Mouse (Mus musculus) intestine, postnatal 0 days (tissue): ENCODE results near the gene Cpsf6. TPM values are rescaled to one million over a fixed set of nuclear protein-coding genes. Genes with fewer than 3 reads are reported as not detected.
A peak's percentile ranks its signal among the peaks of the same experiment; 100 is the strongest.

ENCODE experiments used
- ATAC-seq: fragments of 200-750 bp; cut with Nextera tagmentation; 2 replicates; pipeline ENCODE4 v1.8.0; 2017; ENCODE audit warnings: mild to moderate bottlenecking, moderate TSS enrichment, moderate library complexity
- H3K27ac ChIP-seq: fragments of 300-500 bp; sonication (generic); 2 replicates; pipeline ENCODE4 v1.5.1; 2014; ENCODE audit warnings: mild to moderate bottlenecking, low read depth, low read length, moderate library complexity
- H3K27me3 ChIP-seq: fragments of 300-500 bp; sonication (generic); replicated peaks from 2 replicates; pipeline ENCODE4 v1.6.1; 2014; ENCODE audit warnings: low read length, mixed read lengths; ENCODE audit not compliant: control insufficient read depth, insufficient read depth
- H3K36me3 ChIP-seq: fragments of 300-500 bp; sonication (generic); 2 replicates; pipeline ENCODE4 v1.6.1; 2014; ENCODE audit warnings: mild to moderate bottlenecking, moderate library complexity; ENCODE audit not compliant: control insufficient read depth, insufficient read depth
- H3K4me1 ChIP-seq: fragments of 300-500 bp; sonication (generic); replicated peaks from 2 replicates; pipeline ENCODE4 v1.6.1; 2014; ENCODE audit warnings: antibody characterized with exemption, low read length, mixed read lengths; ENCODE audit not compliant: control insufficient read depth, insufficient read depth
- H3K4me2 ChIP-seq: fragments of 300-500 bp; sonication (generic); replicated peaks from 2 replicates; pipeline ENCODE4 v1.6.1; 2014; ENCODE audit warnings: low read depth, mild to moderate bottlenecking, moderate library complexity
- H3K4me3 ChIP-seq: fragments of 300-500 bp; sonication (generic); 2 replicates; pipeline ENCODE4 v1.5.1; 2014; ENCODE audit warnings: low read depth, low read length
- H3K9ac ChIP-seq: fragments of 300-500 bp; sonication (generic); 2 replicates; pipeline ENCODE4 v1.6.1; 2014; ENCODE audit warnings: mild to moderate bottlenecking, low read depth, low read length
- H3K9me3 ChIP-seq: fragments of 300-500 bp; sonication (generic); 2 replicates; pipeline ENCODE4 v1.6.1; 2016; ENCODE audit warnings: mixed run types; ENCODE audit not compliant: control insufficient read depth
- CTCF ChIP-seq: sonication (generic); IDR thresholded peaks from 2 replicates; pipeline ENCODE4 v1.5.1; 2016; ENCODE audit warnings: low read depth, mild to moderate bottlenecking, control low read depth, antibody characterized with exemption, moderate library complexity
- WGBS: fragments of 180-500 bp; shearing (Covaris S2); extraction: QIAGEN DNeasy Blood & Tissue Kit; methylation state at CpG from one replicate; pipeline ENCODE4 v1.1.7; 2014; 5-methylcytosine and 5-hydroxymethylcytosine counted together
- polyA plus RNA-seq: library from polyadenylated mRNA; unstranded; fragments of >200 nt; fragmentation: Nextera tagmentation; extraction: Ambion mirVana; gene quantifications from 2 replicates; pipeline ENCODE4 v1.2.1, GENCODE M21; 2015

The Cpsf6 gene
- polyA plus RNA-seq, 1 experiment from 2014 or later, result 41.2 TPM

GRCm38 (mm10) chr10:117399839-117400238 lies 20.0 kb upstream of the Cpsf6 start:
- Histone ChIP-seq H3K27me3 (no peaks in the 10 kb centered on the region), H3K27ac (no peak overlapping the region), H3K9ac (no peak overlapping the region), H3K9me3 (no peaks in the 10 kb centered on the region), H3K4me2 (no peak overlapping the region), H3K4me1 (no peaks in the 10 kb centered on the region), H3K4me3 (no peak overlapping the region), H3K36me3 (no peaks in the 10 kb centered on the region)
- WGBS, result 89% methylated on average over 3 of the region's 3 CpGs
- no peak for ATAC-seq
- TF ChIP-seq CTCF, result no peak

GRCm38 (mm10) chr10:117399196-117399595 lies 19.4 kb upstream of the Cpsf6 start:
- Histone ChIP-seq H3K36me3 (no peaks in the 10 kb centered on the region), H3K9ac (no peak overlapping the region), H3K27me3 (no peaks in the 10 kb centered on the region), H3K27ac (no peak overlapping the region), H3K4me2 (no peak overlapping the region), H3K9me3 (no peaks in the 10 kb centered on the region), H3K4me1 (no peaks in the 10 kb centered on the region), H3K4me3 (no peak overlapping the region)
- no peak for TF ChIP-seq CTCF
- ATAC-seq, result no peak
- 69% methylated on average over 2 of the region's 2 CpGs for WGBS

- H3K4me3 ChIP-seq, result no peak overlapping the region
- no peak overlapping the region for H3K27ac ChIP-seq
- TF ChIP-seq CTCF, result no peak
- no peak overlapping the region for H3K4me2 ChIP-seq
- H3K9me3 ChIP-seq, result no peaks in the 10 kb centered on the region
- no peaks in the 10 kb centered on the region for H3K27me3 ChIP-seq
- no peaks in the 10 kb centered on the region for H3K36me3 ChIP-seq
- no peak overlapping the region for H3K9ac ChIP-seq
- WGBS, result 74% methylated on average over 18 of the region's 18 CpGs
- no peak for ATAC-seq
- no peaks in the 10 kb centered on the region for H3K4me1 ChIP-seq
These were observed 18.4 kb upstream of the Cpsf6 start for GRCm38 (mm10) chr10:117398044-117398780.

- Histone ChIP-seq H3K9ac (no peak overlapping the region), H3K36me3 (no peaks in the 10 kb centered on the region), H3K27ac (no peak overlapping the region), H3K9me3 (no peaks in the 10 kb centered on the region), H3K4me1 (no peaks in the 10 kb centered on the region), H3K27me3 (no peaks in the 10 kb centered on the region), H3K4me3 (no peak overlapping the region), H3K4me2 (peak overlapping the region; percentile 43)
- WGBS, result 51% methylated on average over 9 of the region's 10 CpGs
- no peak for ATAC-seq
- no peak for TF ChIP-seq CTCF
These were observed 17.4 kb upstream of the Cpsf6 start for GRCm38 (mm10) chr10:117397106-117397625.

GRCm38 (mm10) chr10:117396386-117397048 lies 16.7 kb upstream of the Cpsf6 start:
- Histone ChIP-seq H3K9me3 (no peaks in the 10 kb centered on the region), H3K36me3 (no peaks in the 10 kb centered on the region), H3K4me3 (no peak overlapping the region), H3K27ac (no peak overlapping the region), H3K27me3 (no peaks in the 10 kb centered on the region), H3K4me1 (no peaks in the 10 kb centered on the region), H3K9ac (no peak overlapping the region), H3K4me2 (peak overlapping the region; percentile 43)
- TF ChIP-seq CTCF, result no peak
- WGBS, result 41% methylated on average over 18 of the region's 18 CpGs
- no peak for ATAC-seq

GRCm38 (mm10) chr10:117395801-117396200 lies 16.0 kb upstream of the Cpsf6 start:
- Histone ChIP-seq H3K9ac (no peak overlapping the region), H3K36me3 (no peaks in the 10 kb centered on the region), H3K4me3 (no peak overlapping the region), H3K27ac (no peak overlapping the region), H3K27me3 (no peaks in the 10 kb centered on the region), H3K9me3 (no peaks in the 10 kb centered on the region), H3K4me2 (no peak overlapping the region), H3K4me1 (no peaks in the 10 kb centered on the region)
- WGBS, result 89% methylated on average over 2 of the region's 2 CpGs
- TF ChIP-seq CTCF, result no peak
- no peak for ATAC-seq
